Mouse (Mus musculus): ENCODE data around the gene C77080.
A peak's percentile ranks its signal among the peaks of the same experiment; 100 is the strongest.

Gene C77080

DNA sequence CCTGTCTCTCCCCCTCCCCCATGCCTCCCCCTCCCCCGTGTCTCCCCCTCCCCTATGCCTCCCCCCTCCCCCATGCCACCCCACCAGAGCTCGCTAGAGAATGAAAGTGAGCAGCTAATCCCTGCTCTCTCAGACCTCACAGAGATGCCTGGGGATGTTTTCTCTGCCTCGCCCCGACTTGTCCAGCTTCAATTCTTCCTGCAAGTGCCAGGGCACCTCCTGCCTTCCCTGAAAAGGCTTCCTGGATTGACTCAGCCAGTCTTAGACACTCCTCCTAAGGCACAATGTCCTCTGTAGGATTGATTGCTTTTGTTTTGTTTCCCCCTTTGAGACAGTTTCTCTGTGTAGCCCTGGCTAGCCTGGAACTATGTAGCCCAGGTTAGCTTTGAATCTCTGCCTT lies at the start of gene C77080:
Gene C77080, minus strand, starts transcription at position 209 of the 400 bp plus-strand sequence.
- no peak for DNase-seq

GRCm38 (mm10) chr4:129307936-129308335 lies 46.7 kb upstream of the C77080 start:
- DNase-seq = no peak

DNA sequence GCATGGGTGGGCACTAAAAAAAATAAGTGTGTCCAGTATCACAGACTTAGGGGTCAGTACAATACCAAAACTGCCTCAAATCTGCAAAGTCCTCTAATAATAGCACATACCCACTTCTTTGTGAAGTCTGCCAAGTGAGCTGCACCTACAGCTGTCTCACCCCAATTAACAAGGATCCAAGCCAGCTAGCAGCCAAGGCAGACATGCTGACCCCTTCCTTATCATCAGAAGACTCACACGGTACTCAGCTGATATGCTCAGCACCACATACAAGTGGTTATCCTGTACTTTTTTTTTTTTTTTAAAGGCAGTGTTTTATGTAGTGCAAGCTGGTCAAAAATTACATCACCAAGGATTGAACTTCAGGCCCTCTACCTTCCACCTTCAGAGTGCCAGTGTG lies 43.1 kb upstream of the C77080 start:
- no peak for DNase-seq

DNA sequence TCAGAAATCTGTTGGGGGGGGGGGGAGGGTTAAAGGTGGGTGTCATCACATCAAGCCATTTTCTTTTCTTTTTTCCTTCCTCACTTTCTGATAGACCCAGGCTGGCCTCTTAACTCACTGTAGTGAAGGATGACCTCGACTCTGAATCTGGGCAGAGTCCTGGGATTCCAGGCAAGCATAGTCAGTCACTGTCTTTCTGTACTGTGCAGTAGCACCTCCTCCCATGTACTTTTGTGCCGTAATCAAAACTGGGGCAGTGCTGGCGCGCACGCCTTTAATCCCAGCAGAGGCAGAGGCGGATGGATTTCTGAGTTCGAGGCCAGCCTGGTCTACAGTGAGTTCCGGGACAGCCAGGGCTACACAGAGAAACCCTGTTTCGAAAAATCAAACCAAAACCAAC lies 42.6 kb upstream of the C77080 start:
- DNase-seq = no peak

- DNase-seq = no peak
Observed at GRCm38 (mm10) chr4:129303401-129303800, 42.2 kb upstream of the C77080 start.

GRCm38 (mm10) chr4:129299121-129299520 lies 37.9 kb upstream of the C77080 start:
- DNase-seq = no peak

DNA sequence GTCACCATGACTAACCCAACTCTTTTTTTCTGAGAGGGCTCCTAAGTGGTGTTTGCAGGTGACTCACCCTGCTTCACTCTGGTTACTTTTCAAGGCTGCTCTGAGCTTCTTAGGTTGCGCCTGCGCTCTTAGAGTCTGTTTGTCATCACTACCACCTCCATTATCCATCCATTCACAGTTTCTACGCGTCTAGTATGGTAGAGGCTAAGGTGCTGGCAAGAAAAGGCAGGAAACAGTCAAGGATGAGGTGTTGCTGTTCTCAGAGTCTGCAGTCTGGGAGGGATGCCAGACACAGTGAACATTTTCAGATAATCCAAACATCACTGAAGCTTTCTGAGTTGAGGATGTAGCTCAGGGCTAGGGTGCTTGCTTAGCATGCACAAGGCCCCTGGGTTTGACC lies 36.5 kb upstream of the C77080 start:
- DNase-seq = no peak

- no peak for DNase-seq
Observed at GRCm38 (mm10) chr4:129296066-129296465, 34.9 kb upstream of the C77080 start.

GRCm38 (mm10) chr4:129295188-129295587 lies 34.0 kb upstream of the C77080 start:
- no peak for DNase-seq

- DNase-seq = no peak
Observed at GRCm38 (mm10) chr4:129293702-129294101, 32.5 kb upstream of the C77080 start.

- DNase-seq = no peak
Observed at GRCm38 (mm10) chr4:129292831-129293230, 31.6 kb upstream of the C77080 start.

- no peak for DNase-seq
Observed at GRCm38 (mm10) chr4:129289671-129290070, 28.5 kb upstream of the C77080 start.

DNA sequence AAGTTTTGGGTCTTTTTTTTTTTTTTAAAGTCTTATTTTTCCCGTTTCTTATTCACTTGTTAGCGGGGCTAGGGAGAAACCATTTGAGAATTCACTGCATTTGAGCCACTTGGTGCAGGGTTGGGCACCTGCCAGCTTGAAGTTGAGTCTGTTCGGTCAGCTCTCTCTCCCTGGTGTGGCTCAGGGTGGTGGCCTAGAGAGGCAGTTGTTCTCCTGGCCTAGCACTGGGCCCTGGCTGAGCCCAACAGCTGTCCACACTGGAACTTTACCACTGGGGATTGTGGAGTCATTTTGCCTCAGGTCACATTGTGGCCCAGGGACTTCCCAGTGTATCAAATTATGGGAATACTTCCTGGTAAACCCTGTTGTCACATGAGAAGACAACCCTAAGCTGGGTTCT lies 26.9 kb upstream of the C77080 start:
- DNase-seq = no peak

DNA sequence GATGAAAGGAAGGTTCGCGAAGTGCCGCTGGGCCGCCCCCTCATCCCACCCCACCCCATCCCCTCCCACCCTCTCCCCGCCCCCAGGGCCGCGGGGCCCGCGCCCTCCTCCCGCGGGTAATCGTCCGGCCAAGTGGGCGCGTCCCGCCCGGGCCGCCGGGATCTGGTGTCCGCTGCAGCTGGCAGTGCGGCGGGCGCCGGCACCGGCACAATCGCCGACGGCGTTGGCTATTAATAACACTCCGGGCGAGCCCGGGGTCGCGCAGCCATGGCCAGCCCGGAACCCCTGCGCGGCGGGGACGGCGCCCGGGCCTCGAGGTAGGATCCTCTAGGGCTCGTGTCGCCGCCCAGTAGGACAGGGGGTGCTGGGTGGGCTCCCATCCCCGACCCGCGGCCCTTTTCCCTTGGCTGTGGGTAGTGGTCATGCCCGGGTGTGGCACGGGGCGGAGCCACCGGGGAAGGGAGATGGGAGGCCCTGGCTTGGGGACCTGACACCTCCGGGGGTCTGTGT lies 26.3 kb upstream of the C77080 start, which contains the start of gene Sync:
Gene Sync, plus strand, starts transcription at position 146 of the 510 bp plus-strand sequence.
- DNase-seq = no peak

DNA sequence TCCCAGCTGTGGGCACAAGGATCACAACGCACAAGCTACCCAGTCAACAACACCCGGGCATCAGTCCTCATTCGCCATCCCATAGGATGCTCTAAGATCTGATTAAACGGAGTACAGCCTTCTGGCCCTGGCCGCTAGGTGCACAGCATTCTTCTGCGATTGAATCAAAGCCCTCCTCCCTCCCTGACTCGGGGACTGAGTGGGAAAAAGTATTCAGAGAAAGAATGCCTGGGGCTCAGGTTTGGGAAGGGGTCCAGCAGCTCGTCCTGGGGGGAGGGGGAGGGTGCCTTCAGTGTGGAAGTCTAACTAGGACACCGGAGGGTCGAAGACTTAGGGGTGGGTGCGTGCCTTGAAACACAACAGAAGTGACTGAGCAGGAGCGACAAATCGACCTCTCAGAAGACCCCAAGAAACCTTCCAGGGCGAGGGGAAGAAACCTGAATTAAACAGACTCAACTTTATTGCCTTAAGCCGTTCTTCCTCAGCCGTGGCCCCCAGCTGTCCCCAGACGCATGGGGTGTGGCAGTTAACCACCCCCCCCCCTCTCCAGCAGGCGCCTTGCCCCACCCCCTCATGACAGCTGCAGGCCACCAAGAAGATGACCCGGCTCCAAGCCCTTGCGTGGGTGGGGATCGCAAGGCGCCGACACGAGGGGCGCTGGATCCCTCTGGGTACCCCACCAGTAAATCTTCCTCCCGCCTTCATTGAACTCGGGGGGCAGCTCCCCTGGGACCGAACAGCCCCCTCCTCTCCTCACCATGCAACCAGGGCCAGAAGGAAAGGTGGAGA lies 25.7 kb upstream of the C77080 start:
- DNase-seq = no peak

- no peak for DNase-seq
Observed at GRCm38 (mm10) chr4:129286001-129286682, 24.9 kb upstream of the C77080 start.

- no peak for DNase-seq
Observed at GRCm38 (mm10) chr4:129284685-129285084, 23.5 kb upstream of the C77080 start.

DNA sequence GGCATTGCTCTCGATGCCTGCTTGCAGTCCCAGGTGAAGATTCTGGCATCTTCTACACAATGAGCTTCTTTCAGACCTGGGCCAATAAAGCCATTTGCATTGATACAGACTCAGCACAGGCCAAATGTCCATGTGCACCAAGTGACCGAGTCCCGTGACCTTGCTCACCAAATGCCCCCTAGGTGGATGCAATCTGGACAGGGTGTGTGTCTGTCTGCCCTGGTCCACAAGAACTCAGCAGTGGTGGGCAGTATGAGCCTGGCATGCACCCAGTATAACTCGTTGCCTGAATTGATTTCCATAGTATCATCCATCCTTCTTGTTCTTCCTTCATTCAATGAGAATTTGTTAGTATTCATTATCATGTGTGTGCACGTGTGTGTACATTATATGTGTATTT lies 22.0 kb upstream of the C77080 start:
- DNase-seq = no peak

- DNase-seq = no peak
Observed at GRCm38 (mm10) chr4:129282786-129283185, 21.6 kb upstream of the C77080 start.

DNA sequence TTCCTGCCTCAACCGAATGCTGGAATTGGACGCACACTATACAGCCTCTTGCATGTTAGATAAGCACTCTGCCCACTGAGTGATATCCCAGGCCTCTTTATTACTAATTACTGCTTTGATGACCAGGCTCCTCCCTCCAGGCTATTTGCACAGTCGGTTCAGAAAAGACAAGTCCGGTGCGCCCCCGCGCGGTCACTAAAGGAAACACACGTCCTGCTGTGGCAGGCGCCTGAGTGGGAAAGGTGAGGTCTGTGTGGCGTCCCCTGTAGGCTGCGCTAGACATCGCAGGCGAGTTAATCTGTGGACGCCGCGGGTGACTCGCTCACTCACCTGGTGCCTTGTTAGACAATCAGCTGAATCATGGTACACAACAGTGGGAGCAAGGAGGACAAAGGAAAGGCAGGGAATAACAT lies 15.3 kb upstream of the C77080 start:
- peak; percentile 95 for DNase-seq

DNA sequence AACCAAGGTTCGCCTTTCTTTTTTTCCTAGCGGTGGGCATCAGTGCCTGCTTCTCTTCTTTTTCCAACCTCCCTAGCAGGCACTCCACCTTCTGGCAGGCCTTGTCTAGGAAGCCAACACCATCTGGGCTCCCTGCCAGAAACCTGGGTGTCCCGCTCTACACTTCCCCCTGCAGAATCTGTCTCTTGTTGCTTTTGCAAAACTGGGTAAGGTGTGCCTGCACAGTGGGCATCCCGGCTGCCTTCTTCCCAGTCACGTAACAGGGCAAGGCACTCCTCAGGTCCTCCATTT lies 11.5 kb upstream of the C77080 start:
- DNase-seq = peak; percentile 40

GRCm38 (mm10) chr4:129271991-129272755 lies 11.0 kb upstream of the C77080 start:
- no peak for DNase-seq

- no peak for DNase-seq
Observed at GRCm38 (mm10) chr4:129268698-129269097, 7.5 kb upstream of the C77080 start.

GRCm38 (mm10) chr4:129266821-129267220 lies 5.6 kb upstream of the C77080 start:
- no peak for DNase-seq

All from right cerebral cortex, postnatal 4 days (tissue).